Mouse (Mus musculus) stomach, postnatal 0 days (tissue): ENCODE data around the gene Kremen1. TPM values are rescaled to one million over a fixed set of nuclear protein-coding genes. Genes with fewer than 3 reads are reported as not detected.

ENCODE experiments used
- ATAC-seq: fragments of 200-750 bp; cut with Nextera tagmentation; 2 replicates; pipeline ENCODE4 v1.8.0; 2017; ENCODE audit not compliant: low FRiP score, low TSS enrichment
- DNase-seq: peaks from one replicate; pipeline ENCODE4 v3.0.0-alpha.2; 2016; ENCODE audit warnings: low spot score
- H3K27ac ChIP-seq: fragments of 300-500 bp; sonication (generic); replicated peaks from 2 replicates; pipeline ENCODE4 v1.5.1; 2014; ENCODE audit warnings: mild to moderate bottlenecking, control low read depth
- H3K27me3 ChIP-seq: fragments of 300-500 bp; sonication (generic); 2 replicates; pipeline ENCODE4 v1.6.1; 2014; ENCODE audit warnings: low read length; ENCODE audit not compliant: control insufficient read depth, insufficient read depth
- H3K36me3 ChIP-seq: fragments of 300-500 bp; sonication (generic); 2 replicates; pipeline ENCODE4 v1.6.1; 2014; ENCODE audit warnings: low read length, mixed read lengths; ENCODE audit not compliant: control insufficient read depth, insufficient read depth
- H3K4me1 ChIP-seq: fragments of 300-500 bp; sonication (generic); replicated peaks from 2 replicates; pipeline ENCODE4 v1.6.1; 2014; ENCODE audit warnings: antibody characterized with exemption; ENCODE audit not compliant: control insufficient read depth, insufficient read depth
- H3K4me2 ChIP-seq: fragments of 300-500 bp; sonication (generic); replicated peaks from 2 replicates; pipeline ENCODE4 v1.6.1; 2014; ENCODE audit warnings: low read depth, mild to moderate bottlenecking, control low read depth, moderate library complexity
- H3K4me3 ChIP-seq: fragments of 300-500 bp; sonication (generic); 2 replicates; pipeline ENCODE4 v1.5.1; 2014; ENCODE audit warnings: low read depth, low read length, control low read depth
- H3K9ac ChIP-seq: fragments of 300-500 bp; sonication (generic); 2 replicates; pipeline ENCODE4 v1.6.1; 2014; ENCODE audit warnings: mild to moderate bottlenecking, low read length, control low read depth, mixed read lengths
- H3K9me3 ChIP-seq: fragments of 300-500 bp; sonication (generic); 2 replicates; pipeline ENCODE4 v1.6.1; 2016; ENCODE audit warnings: low read length; ENCODE audit not compliant: control insufficient read depth
- CTCF ChIP-seq: IDR thresholded peaks from 2 replicates; pipeline ENCODE4 v1.5.1; 2016; ENCODE audit warnings: antibody characterized with exemption, low read depth, mild to moderate bottlenecking, moderate library complexity
- EP300 ChIP-seq: optimal IDR thresholded peaks from 2 replicates; pipeline ENCODE3; 2016; ENCODE audit warnings: antibody characterized with exemption
- WGBS: fragments of 180-500 bp; shearing (Covaris S2); extraction: QIAGEN DNeasy Blood & Tissue Kit; methylation state at CpG from one replicate; pipeline ENCODE4 v1.1.7; 2014; 5-methylcytosine and 5-hydroxymethylcytosine counted together
- polyA plus RNA-seq: library from polyadenylated mRNA; unstranded; fragments of >200 nt; fragmentation: Nextera tagmentation; extraction: Ambion mirVana; gene quantifications from 2 replicates; pipeline ENCODE4 v1.2.1, GENCODE M21; 2015

The Kremen1 gene
- polyA plus RNA-seq, 1 experiment from 2014 or later, result 12.7 TPM

DNA sequence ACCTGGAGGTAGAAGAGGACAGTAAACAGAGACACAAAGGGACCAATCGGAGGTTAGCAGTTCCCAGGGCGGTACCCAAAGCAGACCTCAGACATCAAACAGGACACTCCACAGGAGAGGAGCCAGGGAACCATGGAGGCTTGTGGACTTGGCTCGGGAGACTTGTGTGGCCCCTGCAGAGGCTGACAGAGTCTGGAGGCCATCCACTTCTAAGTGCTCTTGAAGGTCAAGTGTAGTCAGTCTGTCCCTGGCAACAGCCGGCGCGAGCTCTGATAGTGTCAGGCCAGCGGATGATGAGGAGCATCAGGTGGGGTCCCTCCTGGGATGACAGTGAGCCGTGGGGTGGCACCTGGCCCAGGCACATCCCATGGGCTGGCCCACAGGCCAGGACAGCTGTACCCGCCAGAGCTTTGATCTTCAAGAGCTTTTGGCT lies 69.3 kb downstream of the Kremen1 start:
- no peak for TF ChIP-seq CTCF
- TF ChIP-seq EP300, result no peak
- WGBS, result 45% methylated on average over 9 of the region's 9 CpGs
- peak; percentile 30; the same call in 1 of the 2 replicates for ATAC-seq

DNA sequence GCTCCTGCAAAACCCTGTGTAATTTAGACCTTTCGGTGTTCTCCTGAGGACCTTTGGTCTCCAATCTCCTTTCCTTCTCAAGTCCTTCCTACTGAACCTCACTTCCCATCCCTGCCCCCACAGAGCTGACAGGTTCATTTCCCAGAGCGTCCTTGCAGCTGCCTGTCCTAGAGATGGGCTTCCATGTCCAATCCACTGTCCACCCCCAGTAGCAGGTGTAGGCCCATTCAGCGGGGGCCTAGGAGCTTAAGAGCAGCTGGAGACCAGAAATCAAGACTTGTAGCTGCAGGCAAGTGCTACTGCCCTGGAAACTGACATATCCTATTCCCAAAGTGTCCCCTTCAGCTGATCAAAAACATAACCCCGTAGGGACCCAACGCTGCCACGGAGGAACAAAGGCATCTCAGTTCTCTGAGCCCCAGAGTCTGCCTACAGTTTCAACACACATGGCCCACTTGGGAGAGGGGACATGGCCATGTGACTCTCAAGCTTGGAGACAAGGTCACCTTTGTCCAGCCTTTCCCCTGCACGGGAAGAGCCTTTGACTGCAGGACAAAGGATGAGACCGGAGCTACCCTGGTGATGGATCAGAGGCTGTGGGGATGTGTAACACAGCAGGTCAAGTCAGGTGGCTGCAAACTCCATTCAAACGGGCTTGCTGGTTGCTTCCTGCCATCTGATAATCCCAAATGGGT lies 72.0 kb downstream of the Kremen1 start:
- Histone ChIP-seq H3K9me3 (no peaks in the 10 kb centered on the region), H3K36me3 (peaks cover 4% of the 10 kb centered on the region), H3K4me3 (no peak overlapping the region), H3K27me3 (no peaks in the 10 kb centered on the region), H3K4me2 (no peak overlapping the region), H3K9ac (no peak overlapping the region), H3K27ac (no peak overlapping the region), H3K4me1 (no peaks in the 10 kb centered on the region)
- 71% methylated on average over 9 of the region's 9 CpGs for WGBS
- DNase-seq (no peak), ATAC-seq (no peak)
- TF ChIP-seq EP300 (no peak), CTCF (no peak)

More for the DNA sequence above, 69.3 kb downstream of the Kremen1 start:
- Histone ChIP-seq H3K4me3 (no peak overlapping the region), H3K36me3 (peaks cover 8% of the 10 kb centered on the region), H3K9ac (no peak overlapping the region), H3K27me3 (no peaks in the 10 kb centered on the region), H3K4me2 (no peak overlapping the region), H3K4me1 (no peaks in the 10 kb centered on the region), H3K9me3 (no peaks in the 10 kb centered on the region), H3K27ac (no peak overlapping the region)
- no peak for DNase-seq

DNA sequence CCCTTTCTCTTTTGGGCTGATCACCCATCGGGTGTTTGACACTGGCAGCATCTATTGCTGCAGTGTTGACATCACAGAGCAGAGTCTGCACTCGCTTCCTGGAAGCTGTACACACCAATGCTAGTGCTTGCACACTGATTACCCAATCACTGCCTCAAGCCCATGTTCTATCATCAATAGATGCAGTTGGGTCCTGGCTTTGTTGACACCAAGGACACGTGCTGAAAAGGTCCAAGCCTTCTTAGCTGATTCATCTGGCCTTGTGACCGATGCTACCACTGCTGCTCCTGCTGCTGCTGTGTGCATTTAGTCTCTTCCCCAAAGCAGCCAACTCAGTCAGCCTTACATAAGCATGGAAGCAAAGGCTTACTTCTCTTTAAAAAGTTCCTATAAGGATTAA lies 73.2 kb downstream of the Kremen1 start:
- Histone ChIP-seq H3K4me3 (no peak overlapping the region), H3K4me2 (no peak overlapping the region), H3K9ac (no peak overlapping the region), H3K27me3 (no peaks in the 10 kb centered on the region), H3K4me1 (no peaks in the 10 kb centered on the region), H3K9me3 (no peaks in the 10 kb centered on the region), H3K36me3 (peaks cover 2% of the 10 kb centered on the region; the same call in 1 of the 2 replicates), H3K27ac (no peak overlapping the region)
- ATAC-seq (no peak), DNase-seq (no peak)
- TF ChIP-seq CTCF (no peak), EP300 (no peak)
- 83% methylated on average over 4 of the region's 4 CpGs for WGBS

DNA sequence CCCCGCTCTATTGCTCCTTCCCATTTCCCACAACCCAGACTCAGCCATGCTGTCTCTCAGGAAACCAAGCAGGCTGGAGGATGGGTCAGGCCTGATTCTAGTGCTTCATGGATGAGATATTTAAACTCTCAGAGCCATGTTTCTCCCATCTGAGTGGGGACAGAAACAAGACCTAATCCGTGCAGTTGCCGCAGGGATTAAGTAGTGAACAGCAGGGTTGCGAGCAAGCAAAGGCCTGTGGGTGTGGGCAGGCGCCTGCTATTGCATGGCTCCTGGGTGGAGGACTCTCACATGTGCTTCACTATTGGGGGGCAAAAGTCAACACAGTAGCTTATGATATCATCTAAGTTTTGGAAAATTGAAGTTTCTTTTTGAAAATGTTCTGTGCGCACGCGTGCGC lies 76.5 kb downstream of the Kremen1 start:
- no peak for DNase-seq
- Histone ChIP-seq H3K4me1 (no peaks in the 10 kb centered on the region), H3K9ac (no peak overlapping the region), H3K4me2 (no peak overlapping the region), H3K4me3 (no peak overlapping the region), H3K36me3 (no peaks in the 10 kb centered on the region), H3K27ac (no peak overlapping the region), H3K9me3 (no peaks in the 10 kb centered on the region), H3K27me3 (no peaks in the 10 kb centered on the region)
- TF ChIP-seq CTCF (no peak), EP300 (no peak)
- no peak for ATAC-seq
- WGBS, result 77% methylated on average over 9 of the region's 9 CpGs

DNA sequence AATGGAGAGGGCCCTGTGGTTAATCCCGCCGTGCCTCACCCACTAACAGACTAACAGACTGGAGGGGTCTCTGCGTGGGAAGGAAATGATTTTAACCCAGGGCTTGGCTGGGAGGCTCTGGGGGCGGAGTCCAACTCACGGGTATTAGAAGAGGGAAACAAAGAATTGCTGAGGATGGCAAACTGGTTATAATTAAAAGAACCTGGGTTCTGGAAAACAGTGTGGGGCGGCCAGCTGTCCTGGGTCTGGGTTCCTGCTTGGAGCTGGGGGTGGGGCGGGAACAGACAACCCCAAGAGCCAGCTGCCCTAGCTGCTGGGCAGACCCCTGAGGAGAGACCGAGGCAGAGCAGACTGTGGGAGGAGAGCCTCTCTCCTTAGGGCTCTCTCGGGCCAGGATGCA lies 77.1 kb downstream of the Kremen1 start:
- Histone ChIP-seq H3K9ac (no peak overlapping the region), H3K27ac (no peak overlapping the region), H3K36me3 (no peaks in the 10 kb centered on the region), H3K4me3 (no peak overlapping the region), H3K4me2 (no peak overlapping the region), H3K27me3 (no peaks in the 10 kb centered on the region), H3K9me3 (no peaks in the 10 kb centered on the region), H3K4me1 (no peaks in the 10 kb centered on the region)
- DNase-seq, result no peak
- 30% methylated on average over 9 of the region's 9 CpGs for WGBS
- TF ChIP-seq CTCF, result no peak
- ATAC-seq, result no peak

DNA sequence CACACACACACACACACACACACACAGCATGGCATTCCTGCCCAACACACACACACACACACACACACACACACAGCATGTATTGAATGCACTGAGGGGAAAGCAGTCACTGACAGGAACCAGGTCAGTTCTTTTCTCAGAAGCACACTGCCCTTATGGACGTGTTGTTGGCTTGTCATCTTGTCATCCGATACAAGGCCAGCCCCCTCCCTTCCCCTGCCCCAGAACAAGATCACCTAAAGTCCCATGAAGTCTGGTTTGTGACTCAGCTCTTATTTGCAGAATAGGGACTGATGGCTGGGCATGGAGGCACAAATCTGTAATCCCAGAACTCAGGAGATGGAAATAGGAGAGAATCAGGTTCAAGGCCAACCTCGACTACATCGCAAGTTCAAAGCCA lies 78.5 kb downstream of the Kremen1 start:
- H3K9ac ChIP-seq, result no peak overlapping the region
- no peaks in the 10 kb centered on the region for H3K36me3 ChIP-seq
- H3K27me3 ChIP-seq, result no peaks in the 10 kb centered on the region
- H3K9me3 ChIP-seq, result no peaks in the 10 kb centered on the region
- 71% methylated on average over 4 of the region's 4 CpGs for WGBS
- no peak overlapping the region for H3K4me2 ChIP-seq
- ATAC-seq, result no peak
- no peak overlapping the region for H3K4me3 ChIP-seq
- H3K4me1 ChIP-seq, result no peaks in the 10 kb centered on the region
- H3K27ac ChIP-seq, result no peak overlapping the region
- TF ChIP-seq CTCF, result no peak
- no peak for TF ChIP-seq EP300
- no peak for DNase-seq
